Mouse (Mus musculus): ENCODE results near the gene Etnk1. TPM values are rescaled to one million over a fixed set of nuclear protein-coding genes. Genes with fewer than 3 reads are reported as not detected.

The Etnk1 gene
- total and polyA plus RNA-seq, 3 experiments: 27.1 to 33.4 (median 32.8) TPM

DNA sequence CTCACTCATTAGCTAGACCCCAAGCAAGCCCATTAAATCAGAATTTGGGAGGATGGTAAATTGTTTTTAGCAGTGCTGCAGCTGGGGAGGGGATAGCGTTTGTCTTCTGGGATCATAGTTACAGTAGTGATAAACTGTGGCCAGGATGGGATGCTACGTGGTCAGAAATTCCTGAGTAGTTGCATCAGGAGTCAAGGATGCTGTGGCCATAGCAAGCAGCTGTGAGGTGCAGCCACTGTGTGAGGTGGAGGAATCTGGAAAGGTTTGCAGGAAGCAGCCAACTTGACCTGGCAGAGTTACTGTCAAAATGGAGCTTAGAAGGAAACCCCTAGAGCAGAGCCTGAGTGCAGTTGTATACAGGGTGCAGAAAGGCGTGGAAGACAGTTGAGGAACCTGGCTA lies 17.1 kb downstream of the Etnk1 start:
- peaks cover 41 to 82% of the 10 kb centered on the region in 2 experiments for H3K36me3 ChIP-seq (replicated peaks in 1 of 2; ENCODE audit: control insufficient read depth in 1 of 2, insufficient read depth in 1 of 2, low read length in 1 of 2)
- no peak for TF ChIP-seq KAT2A (IDR thresholded peaks at IDR 0.05; ENCODE audit: insufficient replicate concordance, low read length)
- no peak for TF ChIP-seq ZKSCAN1 (IDR thresholded peaks at IDR 0.05; ENCODE audit: borderline replicate concordance, low read depth, low read length)
- TF ChIP-seq JUN (IDR thresholded peaks at IDR 0.05; ENCODE audit: insufficient read depth, low read depth, low read length): no peak
- no peak for TF ChIP-seq SMC3 (IDR thresholded peaks at IDR 0.05; ENCODE audit: low read depth, low read length)
- peaks cover 9 to 32% of the 10 kb centered on the region in 2 experiments; a peak in 3 of 4 replicates for H3K4me1 ChIP-seq (ENCODE audit: control insufficient read depth in 1 of 2, insufficient read depth in 2 of 2)
- H3K4me2 ChIP-seq (ENCODE audit: insufficient read depth, low read depth, poor library complexity, severe bottlenecking): no peak overlapping the region
- no peak for DNase-seq (ENCODE audit: extremely low read depth)
- no peak overlapping the region for H3K4me3 ChIP-seq (replicated peaks in 1 of 3; ENCODE audit: low read depth in 2 of 3, low read length in 2 of 3, poor library complexity in 1 of 3)
- in situ Hi-C loops (cut with MboI; ENCODE audit: low pct_ligation_motif_present, low pct_unique_long_range_greater_than_20kb, low sequenced_read_pairs): no loop called here
- no peak overlapping the region for H3K27ac ChIP-seq (ENCODE audit: insufficient read depth, low read depth)
- no peaks in the 10 kb centered on the region for H3K9me3 ChIP-seq (replicated peaks; ENCODE audit: low read length)
- peaks cover 32% of the 10 kb centered on the region for H3K79me2 ChIP-seq (replicated peaks; ENCODE audit: control insufficient read depth, extremely low read depth, insufficient read depth, poor library complexity, severe bottlenecking)
- dilution Hi-C loops (cut with MboI; ENCODE audit: extremely low pct_ligation_motif_present, extremely low pct_unique_long_range_greater_than_20kb, low sequenced_read_pairs): loop anchor here (25.0 kb wide), 1 partner anchor 97 kb away; no protein-coding TSS in a partner anchor
- H3K27me3 ChIP-seq (replicated peaks): no peaks in the 10 kb centered on the region
- no peak overlapping the region for H3K9ac ChIP-seq (ENCODE audit: insufficient read depth, low read depth)

DNA sequence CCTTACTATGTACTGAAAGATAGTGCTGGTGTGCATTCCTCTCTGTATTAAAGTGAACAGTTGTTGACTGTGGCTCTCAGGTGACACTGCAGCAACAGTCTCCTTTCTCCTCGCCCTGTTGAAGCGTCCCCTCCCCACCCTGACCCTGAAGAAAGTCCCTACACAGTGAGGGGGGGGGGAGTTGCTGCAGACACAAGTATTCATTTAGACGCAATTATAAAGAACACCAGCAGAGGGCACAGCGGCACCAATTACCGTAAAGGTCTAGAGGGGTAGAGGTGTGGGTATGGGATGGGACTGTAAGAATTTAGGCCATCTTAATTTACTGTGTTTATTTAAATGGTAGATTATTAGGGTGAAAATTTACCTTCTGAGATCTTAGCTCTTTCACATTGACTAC lies 17.7 kb downstream of the Etnk1 start:
- in situ Hi-C loops (cut with MboI; ENCODE audit: low pct_ligation_motif_present, low pct_unique_long_range_greater_than_20kb, low sequenced_read_pairs) (no loop called here), dilution Hi-C loops (cut with MboI; ENCODE audit: extremely low pct_ligation_motif_present, extremely low pct_unique_long_range_greater_than_20kb, low sequenced_read_pairs) (loop anchor here (25.0 kb wide), 1 partner anchor 97 kb away; no protein-coding TSS in a partner anchor)
- peaks cover 42 to 82% of the 10 kb centered on the region in 2 experiments for H3K36me3 ChIP-seq (replicated peaks in 1 of 2; ENCODE audit: control insufficient read depth in 1 of 2, insufficient read depth in 1 of 2, low read length in 1 of 2)
- no peaks in the 10 kb centered on the region for H3K9me3 ChIP-seq (replicated peaks; ENCODE audit: low read length)
- H3K4me1 ChIP-seq (ENCODE audit: control insufficient read depth in 1 of 2, insufficient read depth in 2 of 2): peaks cover 4 to 26% of the 10 kb centered on the region in 2 experiments; a peak in 3 of 4 replicates
- no peaks in the 10 kb centered on the region for H3K27me3 ChIP-seq (replicated peaks)
- no peak overlapping the region for H3K4me3 ChIP-seq (replicated peaks in 1 of 3; ENCODE audit: low read depth in 2 of 3, low read length in 2 of 3, poor library complexity in 1 of 3)
- no peak overlapping the region for H3K4me2 ChIP-seq (ENCODE audit: insufficient read depth, low read depth, poor library complexity, severe bottlenecking)
- DNase-seq (ENCODE audit: extremely low read depth): peak; percentile 57
- H3K9ac ChIP-seq (ENCODE audit: insufficient read depth, low read depth): no peak overlapping the region
- no peak for TF ChIP-seq MYC (IDR thresholded peaks at IDR 0.05; ENCODE audit: low read depth, low read length)
- TF ChIP-seq SMC3 (IDR thresholded peaks at IDR 0.05; ENCODE audit: low read depth, low read length): 0 out of 2 replicates have a peak, but pooled peaks have one; percentile 19
- TF ChIP-seq RAD21 (IDR thresholded peaks at IDR 0.05; ENCODE audit: low read depth, low read length): peak; percentile 12
- no peak for TF ChIP-seq HCFC1 (IDR thresholded peaks at IDR 0.05; ENCODE audit: low read depth, low read length)
- TF ChIP-seq CTCF (conservative IDR thresholded peaks at IDR 0.05 in 1 of 2, IDR thresholded peaks at IDR 0.05 in 1 of 2; ENCODE audit: low read depth in 2 of 2, low read length in 2 of 2): peak; percentile 11 to 60; a peak in 3 of 4 replicates
- no peak overlapping the region for H3K27ac ChIP-seq (ENCODE audit: insufficient read depth, low read depth)
- H3K79me2 ChIP-seq (replicated peaks; ENCODE audit: control insufficient read depth, extremely low read depth, insufficient read depth, poor library complexity, severe bottlenecking): peaks cover 28% of the 10 kb centered on the region

DNA sequence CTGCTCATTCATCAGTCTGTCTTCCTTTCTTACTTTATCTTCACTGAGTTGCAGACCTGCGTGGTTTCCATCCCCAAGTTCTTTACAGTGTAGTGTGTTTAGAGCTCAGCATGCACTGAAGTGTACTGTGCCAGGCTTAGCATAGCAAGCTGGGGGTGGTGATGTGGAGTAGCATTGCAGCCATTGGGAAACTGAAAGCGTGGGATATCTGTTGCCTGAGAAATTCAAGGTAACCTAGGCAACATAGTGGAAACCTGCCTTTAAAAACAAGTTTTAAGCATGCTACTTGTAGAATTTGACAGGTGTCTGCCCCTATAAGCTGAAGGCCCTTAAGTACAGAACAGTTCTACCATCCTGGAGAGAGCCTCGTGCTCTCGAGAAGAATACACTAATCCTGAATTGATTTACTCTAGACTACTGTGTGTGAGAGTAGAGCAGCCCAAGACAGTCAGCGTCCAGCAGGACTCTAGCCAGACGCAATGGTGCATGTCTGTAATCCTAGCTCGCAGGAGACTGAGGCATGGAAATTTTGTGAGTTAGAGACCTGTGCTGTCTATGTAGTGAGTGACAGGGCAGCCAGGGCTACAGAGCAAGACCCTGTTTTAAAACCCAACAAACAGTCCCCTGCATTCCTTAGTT lies 23.9 kb downstream of the Etnk1 start:
- H3K36me3 ChIP-seq (replicated peaks in 1 of 2; ENCODE audit: control insufficient read depth in 1 of 2, insufficient read depth in 1 of 2, low read length in 1 of 2): peaks cover 47 to 85% of the 10 kb centered on the region in 2 experiments
- no peak overlapping the region for H3K4me2 ChIP-seq (ENCODE audit: insufficient read depth, low read depth, poor library complexity, severe bottlenecking)
- H3K79me2 ChIP-seq (replicated peaks; ENCODE audit: control insufficient read depth, extremely low read depth, insufficient read depth, poor library complexity, severe bottlenecking): peaks cover 2% of the 10 kb centered on the region; the same call in 1 of the 2 replicates
- no peaks in the 10 kb centered on the region for H3K9me3 ChIP-seq (replicated peaks; ENCODE audit: low read length)
- TF ChIP-seq CTCF (conservative IDR thresholded peaks at IDR 0.05 in 1 of 2, IDR thresholded peaks at IDR 0.05 in 1 of 2; ENCODE audit: low read depth in 2 of 2, low read length in 2 of 2) (no peak), PAX5 (IDR thresholded peaks at IDR 0.05; ENCODE audit: low read length) (no peak), CHD1 (IDR thresholded peaks at IDR 0.05; ENCODE audit: low read depth, low read length) (no peak), ELF1 (IDR thresholded peaks at IDR 0.05; ENCODE audit: low read depth, low read length) (no peak), POLR2A (IDR thresholded peaks at IDR 0.05; ENCODE audit: low read depth, low read length) (no peak), GABPA (IDR thresholded peaks at IDR 0.05; ENCODE audit: insufficient replicate concordance, low read depth, low read length) (no peak), IRF4 (IDR thresholded peaks at IDR 0.05; ENCODE audit: low read depth, low read length) (no peak)
- H3K4me1 ChIP-seq (ENCODE audit: control insufficient read depth in 1 of 2, insufficient read depth in 2 of 2): peaks cover 0 to 14% of the 10 kb centered on the region in 2 experiments; a peak in 1 of 4 replicates
- no peaks in the 10 kb centered on the region for H3K27me3 ChIP-seq (replicated peaks)
- dilution Hi-C loops (cut with MboI; ENCODE audit: extremely low pct_ligation_motif_present, extremely low pct_unique_long_range_greater_than_20kb, low sequenced_read_pairs): loop anchor here (25.0 kb wide), 1 partner anchor 104 kb away; no protein-coding TSS in a partner anchor
- no peak overlapping the region for H3K27ac ChIP-seq (ENCODE audit: insufficient read depth, low read depth)
- H3K4me3 ChIP-seq (replicated peaks in 1 of 3; ENCODE audit: low read depth in 2 of 3, low read length in 2 of 3, poor library complexity in 1 of 3): no peak overlapping the region
- H3K9ac ChIP-seq (ENCODE audit: insufficient read depth, low read depth): no peak overlapping the region
- in situ Hi-C loops (cut with MboI; ENCODE audit: low pct_ligation_motif_present, low pct_unique_long_range_greater_than_20kb, low sequenced_read_pairs): no loop called here
- DNase-seq (ENCODE audit: extremely low read depth): no peak

All from CH12.LX (cell line).